In genomic region chr17:22673891-22674622, GRCm38 (mm10) we compare ENCODE assay signal across 8 mouse cellular contexts.
DNase-seq lines count a peak whose midpoint lies in the region; ATAC-seq lines count a peak whose summit lies in the region.

No protein-coding gene starts in this region.

- no peak overlapping the region for H3K27ac ChIP-seq in heart, embryonic 15.5 days
- H3K27ac ChIP-seq in forebrain, embryonic 10.5 days, result peak overlapping the region; percentile 74
- peak overlapping the region; percentile 81 for H3K27ac ChIP-seq in limb, embryonic 10.5 days
- H3K27ac ChIP-seq in neural tube, embryonic 11.5 days (ENCODE audit: low read depth, low read length), result no peak overlapping the region

- H3K9ac ChIP-seq in heart, embryonic 15.5 days, result peak overlapping the region; percentile 51
- H3K9ac ChIP-seq in neural tube, embryonic 11.5 days (ENCODE audit: low read length), result peak overlapping the region; percentile 44

- no peaks in the 10 kb centered on the region for H3K27me3 ChIP-seq in heart, embryonic 15.5 days
- no peaks in the 10 kb centered on the region for H3K27me3 ChIP-seq in forebrain, embryonic 10.5 days (ENCODE audit: poor library complexity, severe bottlenecking)
- no peaks in the 10 kb centered on the region for H3K27me3 ChIP-seq in limb, embryonic 10.5 days (ENCODE audit: low read depth, poor library complexity, severe bottlenecking)
- H3K27me3 ChIP-seq in neural tube, embryonic 11.5 days (ENCODE audit: control insufficient read depth, insufficient read depth, low read length), result no peaks in the 10 kb centered on the region

- intact Hi-C loops in heart, postnatal 25 days (cut with DNase I), result no loop called here

- H3K4me2 ChIP-seq in heart, embryonic 15.5 days, result peak overlapping the region; percentile 65
- H3K4me2 ChIP-seq in neural tube, embryonic 11.5 days (ENCODE audit: low read depth), result peak overlapping the region; percentile 39

- peak; percentile 88 for ATAC-seq in heart, embryonic 15.5 days (replicated peaks; ENCODE audit: insufficient number of reproducible peaks, insufficient read depth, low FRiP score, low read depth)
- ATAC-seq in neural tube, embryonic 11.5 days (ENCODE audit: insufficient read depth, low FRiP score, low TSS enrichment), result peak; percentile 94

- peak overlapping the region; percentile 55 for H3K4me3 ChIP-seq in heart, embryonic 15.5 days
- H3K4me3 ChIP-seq in forebrain, embryonic 10.5 days, result peak overlapping the region; percentile 53
- peak overlapping the region; percentile 56 for H3K4me3 ChIP-seq in limb, embryonic 10.5 days
- H3K4me3 ChIP-seq in neural tube, embryonic 11.5 days (ENCODE audit: low read depth, low read length), result peak overlapping the region; percentile 37

- WGBS in heart, embryonic 15.5 days, result 12% methylated on average over 16 of the region's 16 CpGs
- WGBS in forebrain, embryonic 10.5 days, result 20% methylated on average over 16 of the region's 16 CpGs
- 20% methylated on average over 16 of the region's 16 CpGs for WGBS in limb, embryonic 10.5 days
- WGBS in neural tube, embryonic 11.5 days, result 17% methylated on average over 16 of the region's 16 CpGs

- H3K36me3 ChIP-seq in heart, embryonic 15.5 days, result no peaks in the 10 kb centered on the region
- no peaks in the 10 kb centered on the region for H3K36me3 ChIP-seq in forebrain, embryonic 10.5 days (replicated peaks)
- no peaks in the 10 kb centered on the region for H3K36me3 ChIP-seq in limb, embryonic 10.5 days
- no peaks in the 10 kb centered on the region for H3K36me3 ChIP-seq in neural tube, embryonic 11.5 days (ENCODE audit: control insufficient read depth, insufficient read depth, low read length)

- no peaks in the 10 kb centered on the region for H3K4me1 ChIP-seq in heart, embryonic 15.5 days (replicated peaks)
- H3K4me1 ChIP-seq in forebrain, embryonic 10.5 days, result no peaks in the 10 kb centered on the region
- no peaks in the 10 kb centered on the region for H3K4me1 ChIP-seq in limb, embryonic 10.5 days
- H3K4me1 ChIP-seq in neural tube, embryonic 11.5 days (ENCODE audit: control insufficient read depth, insufficient read depth, low read length), result no peaks in the 10 kb centered on the region

- DNase-seq in heart, postnatal 25 days (ENCODE audit: low spot score), result no peak
- peak; percentile 42 for DNase-seq in NIH3T3 (ENCODE audit: low read depth)
- peak; percentile 36 for DNase-seq in forebrain, embryonic 10.5 days (ENCODE audit: extremely low spot score, low spot score)
- peak; percentile 59 for DNase-seq in limb, embryonic 10.5 days (ENCODE audit: low spot score)
- peak; percentile 47 for DNase-seq in neural tube, embryonic 11.5 days (ENCODE audit: low spot score)
- DNase-seq in T-cell, adult 2 months (ENCODE audit: low spot score), result no peak
- DNase-seq in urinary bladder, postnatal 10 days (ENCODE audit: low spot score), result no peak

- H3K9me3 ChIP-seq in heart, embryonic 15.5 days (replicated peaks), result no peaks in the 10 kb centered on the region
- peaks cover 3% of the 10 kb centered on the region; the same call in 1 of the 2 replicates for H3K9me3 ChIP-seq in forebrain, embryonic 10.5 days
- no peaks in the 10 kb centered on the region for H3K9me3 ChIP-seq in limb, embryonic 10.5 days (replicated peaks)
- H3K9me3 ChIP-seq in neural tube, embryonic 11.5 days (ENCODE audit: control insufficient read depth, low read length), result no peaks in the 10 kb centered on the region; the same call in 1 of the 2 replicates

Comparison
In these comparisons a context has a peak if more than half of its experiments do, and no peak if none do; other contexts are left out.
1. H3K27ac ChIP-seq: peak in forebrain, embryonic 10.5 days (single experiment) and limb, embryonic 10.5 days (single experiment); none in heart, embryonic 15.5 days (single experiment) and neural tube, embryonic 11.5 days (single experiment).
2. DNase-seq: peak in NIH3T3 (single experiment), forebrain, embryonic 10.5 days (single experiment), limb, embryonic 10.5 days (single experiment) and neural tube, embryonic 11.5 days (single experiment); none in heart, postnatal 25 days (single experiment), T-cell, adult 2 months (single experiment) and urinary bladder, postnatal 10 days (single experiment).
3. Peak in every context shown above with its lines, with median percentiles within 50 percentile points of each other: H3K4me3 ChIP-seq.